Mouse (Mus musculus) A20 (cell line): ENCODE measurements around the gene Ccl4.

Source experiments
- DNase-seq: peaks from one replicate; pipeline ENCODE4 v3.0.0-alpha.2; 2011; ENCODE audit warnings: low read depth, low spot score

Gene Ccl4

DNA sequence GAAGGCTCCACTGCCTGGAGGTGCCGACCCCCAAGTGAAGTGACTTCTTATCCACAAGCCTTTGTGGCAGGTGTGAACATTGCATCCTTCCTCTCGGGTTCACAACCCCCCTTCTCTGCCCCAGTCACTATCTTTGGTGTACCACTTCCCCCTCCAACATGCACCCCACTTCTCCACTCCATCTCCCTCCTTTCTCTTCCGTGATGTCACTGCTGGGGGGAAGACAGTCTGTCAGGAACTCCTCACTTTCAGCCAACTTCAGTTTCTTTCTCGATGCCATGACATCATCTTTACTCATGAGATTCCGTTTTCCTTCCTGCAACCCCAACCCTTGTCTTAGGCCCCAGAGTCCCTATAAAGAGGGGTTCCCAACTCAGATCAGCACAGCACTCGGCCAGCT is at the start of gene Ccl4:
Ccl4 (plus strand) TSS at position 381 of the 400 bp plus-strand sequence.
- DNase-seq = no peak

DNA sequence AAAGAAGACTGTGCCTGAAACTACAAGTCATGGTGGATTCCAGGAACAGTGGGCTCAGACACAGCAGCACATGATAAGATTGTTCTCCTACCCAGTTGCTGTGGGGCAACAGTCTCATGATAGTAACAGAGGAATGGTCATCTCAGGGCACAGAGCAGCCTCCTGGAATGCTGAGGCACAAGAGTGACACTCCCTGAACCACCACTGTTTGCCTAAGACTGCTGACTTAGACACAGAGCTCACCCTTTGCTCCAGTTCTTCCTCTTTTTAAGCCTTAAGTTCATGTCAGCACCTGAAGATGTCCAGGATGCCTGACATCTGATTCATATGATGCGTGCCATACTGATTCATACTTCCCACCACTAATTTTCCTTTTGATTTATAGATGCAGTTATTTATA is 45.8 kb upstream of the Ccl4 start:
- no peak for DNase-seq

- DNase-seq = no peak
Observed at GRCm38 (mm10) chr11:83618238-83618637, 44.1 kb upstream of the Ccl4 start.

DNA sequence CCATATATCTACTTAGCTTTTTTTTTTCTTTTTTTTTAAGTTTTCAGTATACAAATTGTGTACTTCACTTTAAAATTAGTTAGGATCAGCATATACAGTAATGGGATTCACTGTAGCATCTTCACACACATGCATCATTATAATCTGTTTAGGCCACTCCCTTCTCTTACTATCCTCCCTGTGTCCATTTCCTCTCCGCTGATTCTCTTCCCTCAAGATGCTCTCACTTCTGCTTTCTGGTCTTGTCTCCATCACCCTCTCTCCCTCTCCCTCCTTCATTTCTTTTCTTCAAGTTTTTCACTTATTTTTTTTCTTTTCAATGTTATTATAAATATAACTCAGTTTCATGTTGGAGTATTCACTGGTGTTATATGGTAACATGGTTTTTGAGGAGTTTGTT is 43.3 kb upstream of the Ccl4 start:
- DNase-seq = peak; percentile 30

GRCm38 (mm10) chr11:83623586-83623985 is 38.8 kb upstream of the Ccl4 start:
- DNase-seq = no peak

DNA sequence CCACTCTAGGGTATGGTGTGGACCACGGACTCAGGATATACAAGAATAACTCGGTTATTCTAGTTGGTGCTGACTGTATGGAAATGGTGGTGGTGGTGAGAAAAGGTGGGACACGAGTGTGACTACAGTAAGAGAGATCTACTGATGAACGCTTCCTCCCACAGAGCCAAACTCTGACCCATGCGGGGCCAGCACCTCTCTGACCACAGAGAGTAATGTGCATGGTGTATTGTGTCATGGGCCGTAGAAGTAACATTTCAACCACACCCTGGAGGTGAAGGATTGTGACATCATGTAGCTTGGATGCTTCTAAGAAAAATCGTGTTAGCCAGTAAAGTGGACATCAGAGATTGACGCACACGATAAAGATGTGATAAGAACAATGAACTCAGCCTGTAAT is 33.6 kb upstream of the Ccl4 start:
- no peak for DNase-seq

DNA sequence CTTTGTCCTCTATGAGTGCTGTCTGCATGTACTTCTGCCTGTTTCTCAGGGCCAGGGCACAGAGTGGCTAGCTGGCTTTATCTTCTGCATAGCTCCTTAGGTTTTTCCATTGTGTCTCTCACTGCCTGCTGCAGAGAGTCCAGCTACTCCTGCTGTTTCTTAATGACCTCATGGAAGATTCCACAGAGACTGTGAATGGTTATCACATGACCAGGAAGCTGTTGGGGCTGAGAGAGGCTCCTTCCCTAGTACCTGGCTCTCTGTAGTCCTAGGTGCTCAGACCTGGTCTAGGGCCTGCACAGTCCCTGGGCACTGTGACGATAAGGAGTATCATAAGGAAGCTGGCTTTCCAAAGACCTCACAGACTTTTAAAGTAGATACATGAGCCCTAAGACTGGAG is 31.8 kb upstream of the Ccl4 start:
- DNase-seq = no peak

GRCm38 (mm10) chr11:83631065-83631464 is 31.3 kb upstream of the Ccl4 start:
- no peak for DNase-seq

- peak; percentile 60 for DNase-seq
Observed at GRCm38 (mm10) chr11:83632744-83633143, 29.6 kb upstream of the Ccl4 start.

DNA sequence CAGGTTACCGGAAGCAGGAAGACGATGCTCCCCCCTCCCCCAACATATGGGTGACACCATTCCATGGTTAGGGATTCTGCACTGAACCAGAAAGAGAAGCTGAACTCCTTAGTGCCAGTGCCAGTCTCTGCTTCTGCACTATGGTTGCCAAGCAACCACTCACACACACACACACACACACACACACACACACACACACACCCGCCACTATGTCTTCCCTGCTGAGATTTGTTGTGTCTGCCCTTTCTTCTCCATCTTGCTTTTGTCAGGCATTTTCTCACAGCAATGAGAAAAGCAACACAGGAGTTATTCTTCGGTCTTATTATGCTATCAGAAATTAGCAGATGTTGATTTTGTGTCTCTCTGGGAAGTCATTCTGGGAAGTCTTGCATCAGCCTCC is 28.0 kb upstream of the Ccl4 start:
- DNase-seq = no peak

DNA sequence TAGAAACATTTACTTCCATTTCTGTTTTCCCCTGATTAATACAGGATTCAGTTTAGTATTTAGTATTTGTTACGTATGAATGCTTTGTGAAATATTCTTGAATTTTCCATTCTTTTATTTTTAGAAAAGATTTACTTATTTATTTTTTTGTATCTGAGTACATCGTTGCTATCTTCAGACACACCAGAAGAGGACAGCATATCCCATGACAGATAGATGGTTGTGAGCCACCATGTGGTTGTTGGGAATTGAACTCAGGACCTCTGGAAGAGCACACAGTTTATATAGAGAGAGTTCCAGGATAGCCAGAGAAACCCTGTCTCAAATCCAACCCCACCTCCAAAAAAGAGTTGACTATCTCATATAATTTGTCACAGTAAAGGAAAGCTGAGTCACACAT is 27.5 kb upstream of the Ccl4 start:
- no peak for DNase-seq

- DNase-seq = no peak
Observed at GRCm38 (mm10) chr11:83636742-83637235, 25.6 kb upstream of the Ccl4 start.

DNA sequence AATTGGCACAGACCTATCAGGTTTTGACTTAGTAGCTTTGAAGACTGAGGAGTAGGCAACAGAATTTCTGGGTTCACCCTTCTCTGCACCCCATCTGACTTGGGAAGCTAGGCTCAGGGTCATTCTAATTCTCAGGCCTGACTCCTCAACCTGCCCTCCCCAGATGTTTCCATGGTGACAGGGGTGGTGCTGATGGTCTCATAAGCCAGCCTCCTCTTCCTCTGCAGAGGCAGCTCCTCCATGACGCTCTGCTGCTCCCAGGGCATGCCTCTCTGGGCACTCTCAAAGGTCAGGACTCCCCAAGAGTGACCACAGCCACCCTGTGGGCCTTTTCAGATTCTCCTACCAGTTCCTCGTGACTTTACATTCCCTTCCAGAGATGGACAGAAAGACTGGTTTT is 23.4 kb upstream of the Ccl4 start:
- DNase-seq = no peak

DNA sequence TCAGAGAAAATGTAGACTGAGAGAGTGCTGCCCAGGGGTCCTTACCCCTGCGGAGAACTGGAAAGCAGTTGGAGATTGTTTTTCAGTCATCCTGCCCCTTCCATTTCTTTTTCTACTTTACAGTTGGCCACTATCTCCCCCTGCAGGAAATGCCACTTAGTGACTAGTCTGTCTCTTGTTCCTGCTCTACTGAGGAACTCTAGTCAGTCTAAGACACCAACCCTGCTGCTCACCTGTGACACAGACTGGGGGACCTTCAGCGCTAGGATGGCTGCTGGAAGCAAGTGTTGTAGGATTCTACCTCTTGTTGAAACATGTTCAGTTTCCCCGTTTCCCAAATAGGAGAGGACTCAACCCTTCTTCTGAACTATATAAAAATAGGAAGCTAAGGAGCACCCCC is 22.9 kb upstream of the Ccl4 start:
- peak; percentile 41 for DNase-seq

GRCm38 (mm10) chr11:83640141-83640540 is 22.2 kb upstream of the Ccl4 start:
- DNase-seq = no peak

DNA sequence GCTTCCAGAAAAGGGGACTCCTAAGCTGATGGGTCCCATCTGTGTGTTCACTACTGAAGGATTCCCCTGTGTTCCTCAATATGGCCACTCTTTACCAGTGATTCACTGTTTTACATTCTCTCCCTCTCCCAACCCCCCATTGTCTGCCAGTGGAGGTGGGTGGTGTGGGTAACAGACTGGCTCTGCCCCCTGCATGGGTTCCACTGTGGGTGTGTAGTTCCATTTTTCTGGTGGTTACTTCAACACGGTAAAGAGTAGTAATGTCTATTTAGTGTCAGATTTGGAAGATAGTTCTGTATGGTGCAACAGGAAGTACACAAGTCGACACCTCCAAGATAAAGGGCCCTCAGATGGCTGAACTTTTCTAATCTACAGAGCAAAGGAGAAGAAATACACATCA is 21.2 kb upstream of the Ccl4 start:
- no peak for DNase-seq

GRCm38 (mm10) chr11:83645521-83645920 is 16.9 kb upstream of the Ccl4 start, which contains the start of gene Rpl9-ps1:
Gene Rpl9-ps1 (minus strand): TSS chr11:83645621.
- DNase-seq = no peak

GRCm38 (mm10) chr11:83646356-83647149 is 15.8 kb upstream of the Ccl4 start:
- DNase-seq = no peak

GRCm38 (mm10) chr11:83649305-83649841 is 13.0 kb upstream of the Ccl4 start, which contains the start of gene Ccl3:
Gene Ccl3 (minus strand): TSS chr11:83649355.
- no peak for DNase-seq

DNA sequence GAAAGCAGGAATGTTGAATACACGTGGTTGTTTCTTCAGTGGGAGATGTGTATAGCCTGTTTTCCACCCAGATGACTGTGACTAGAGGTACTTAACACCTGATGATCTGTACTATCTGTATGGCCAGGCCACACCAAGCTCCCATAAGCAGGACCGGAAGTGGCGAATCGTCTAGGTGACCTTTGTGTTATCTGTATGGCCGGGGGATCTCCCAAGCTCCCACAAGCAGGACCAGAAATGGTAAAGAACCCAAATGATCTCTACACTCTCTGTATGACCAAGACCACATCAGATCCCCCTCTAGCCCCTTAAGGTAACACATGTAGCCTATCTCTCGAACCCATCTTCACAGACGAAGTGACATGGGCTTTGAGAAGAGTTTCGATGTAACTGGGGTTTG is 7.8 kb upstream of the Ccl4 start:
- no peak for DNase-seq

- DNase-seq = no peak
Observed at GRCm38 (mm10) chr11:83657508-83657907, 4.9 kb upstream of the Ccl4 start.

- peak; percentile 14 for DNase-seq
Observed at GRCm38 (mm10) chr11:83658797-83659196, 3.6 kb upstream of the Ccl4 start.

DNA sequence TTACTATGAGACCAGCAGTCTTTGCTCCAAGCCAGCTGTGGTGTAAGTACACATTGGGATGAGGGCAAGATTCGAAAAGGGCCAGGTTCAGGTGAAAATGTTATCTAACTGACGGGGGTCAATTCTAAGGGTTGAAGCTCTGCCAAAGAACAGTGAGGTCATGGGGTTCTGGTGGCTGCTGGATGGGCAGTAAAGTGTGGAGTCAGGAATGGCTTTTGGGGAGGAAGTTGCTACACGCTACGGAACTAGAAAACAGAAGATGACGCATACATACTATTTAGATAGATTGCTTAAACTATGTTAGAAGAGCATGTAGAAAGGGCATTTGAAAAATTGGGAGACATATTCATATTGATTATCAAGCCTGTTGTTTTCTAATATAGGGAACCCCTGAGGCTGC is 1.1 kb downstream of the Ccl4 start:
- DNase-seq = no peak
